Mouse (Mus musculus): Measurements from ENCODE around the gene Klhl35.

DNA sequence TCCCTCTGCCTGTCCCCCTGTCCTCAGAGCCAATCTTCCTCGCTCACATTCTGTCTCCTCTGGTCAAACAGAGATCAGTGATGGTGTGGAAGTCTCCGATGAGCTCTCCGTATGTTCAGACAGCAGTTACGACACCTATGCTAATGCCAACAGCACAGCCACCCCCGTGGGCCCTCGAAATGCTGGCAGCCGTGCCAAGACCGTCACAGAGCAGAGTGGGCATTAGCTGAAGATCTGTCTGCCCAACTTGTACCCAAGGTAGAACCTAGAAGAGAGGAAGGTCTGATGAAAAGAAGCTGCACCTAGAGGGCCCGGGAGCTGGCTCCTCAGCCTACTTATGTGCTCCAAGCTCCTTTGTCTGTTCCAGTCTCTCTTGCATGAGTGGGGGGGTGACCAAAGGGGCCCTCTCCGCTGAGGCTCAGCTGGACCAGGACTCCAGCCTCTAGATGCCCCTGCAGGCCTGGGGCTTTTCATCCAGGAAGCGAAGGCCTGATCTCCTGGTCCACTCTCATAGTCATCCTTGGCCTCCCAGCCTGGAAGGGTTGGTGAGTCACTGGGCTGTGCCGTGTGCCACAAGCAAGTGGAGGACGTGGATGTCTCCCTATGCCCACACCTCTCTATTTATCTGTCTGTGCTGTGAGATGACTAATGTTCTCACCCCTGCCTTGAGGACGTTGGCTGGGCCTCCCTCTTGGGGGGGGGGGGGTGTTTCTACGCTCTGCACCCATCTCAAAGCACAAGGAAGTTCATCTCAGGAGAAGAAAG is 5.7 kb upstream of the Klhl35 start:
- no peak for TF ChIP-seq POLR2AphosphoS2 (IDR thresholded peaks at IDR 0.05; ENCODE audit: low read length)
- no peak for TF ChIP-seq ZKSCAN1 (IDR thresholded peaks at IDR 0.05; ENCODE audit: low read depth, low read length)
- no peak for TF ChIP-seq CTCF (IDR thresholded peaks at IDR 0.05 in 2 of 3, conservative IDR thresholded peaks at IDR 0.05 in 1 of 3; ENCODE audit: control insufficient read depth in 1 of 3, insufficient read depth in 1 of 3, low read depth in 2 of 3, low read length in 3 of 3, poor library complexity in 1 of 3, severe bottlenecking in 1 of 3)
- TF ChIP-seq MAZ (IDR thresholded peaks at IDR 0.05; ENCODE audit: low read depth, low read length) = no peak
